Mouse (Mus musculus) left cerebral cortex, postnatal 4 days (tissue): ENCODE data around the gene Dctn1. TPM values are rescaled to one million over a fixed set of nuclear protein-coding genes. Genes with fewer than 3 reads are reported as not detected.
A peak's percentile ranks its signal among the peaks of the same experiment; 100 is the strongest.

Source experiments
- DNase-seq: peaks from one replicate; pipeline ENCODE4 v3.0.0-alpha.2; 2022
- intact Hi-C: fragments of 180-260 bp; cut with DNase I; formaldehyde crosslinking; loops from one replicate; pipeline ENCODE4 v1.15.1; 2025
- total RNA-seq, 2 experiments: library from RNA; stranded (reverse); gene quantifications; 2 replicates each; pipeline ENCODE4 v1.2.3; 2021

Dctn1 gene
- total RNA-seq, 2 experiments from 2014 or later = 319 to 327 TPM

GRCm38 (mm10) chr6:83162701-83163100 is 3.0 kb upstream of the Dctn1 start:
- DNase-seq = peak; percentile 61
- intact Hi-C loops = no loop called here

- no peak for DNase-seq
- intact Hi-C loops = no loop called here
These were observed 604 bp upstream of the Dctn1 start for GRCm38 (mm10) chr6:83165026-83165606.

GRCm38 (mm10) chr6:83166243-83166630 is 517 bp downstream of the Dctn1 start:
- no peak for DNase-seq
- intact Hi-C loops = no loop called here

- intact Hi-C loops = no loop called here
- no peak for DNase-seq
These were observed 4.2 kb downstream of the Dctn1 start for GRCm38 (mm10) chr6:83169872-83170271.

GRCm38 (mm10) chr6:83171063-83171462 is 5.3 kb downstream of the Dctn1 start:
- no peak for DNase-seq
- intact Hi-C loops = no loop called here

GRCm38 (mm10) chr6:83172240-83172920 is 6.7 kb downstream of the Dctn1 start:
- intact Hi-C loops = no loop called here
- no peak for DNase-seq

- intact Hi-C loops = no loop called here
These were observed 10.3 kb downstream of the Dctn1 start for GRCm38 (mm10) chr6:83175996-83176395.

GRCm38 (mm10) chr6:83179390-83180117 is 13.8 kb downstream of the Dctn1 start:
- peak; percentile 48 for DNase-seq
- intact Hi-C loops = no loop called here

More at GRCm38 (mm10) chr6:83175996-83176395, 10.3 kb downstream of the Dctn1 start:
- peak; percentile 50 for DNase-seq

GRCm38 (mm10) chr6:83180605-83181004 is 14.9 kb downstream of the Dctn1 start:
- intact Hi-C loops = no loop called here
- DNase-seq = no peak

- no peak for DNase-seq
- intact Hi-C loops = no loop called here
These were observed 19.2 kb downstream of the Dctn1 start for GRCm38 (mm10) chr6:83184858-83185435.

GRCm38 (mm10) chr6:83185895-83186861 is 20.5 kb downstream of the Dctn1 start:
- DNase-seq = peak; percentile 89
- intact Hi-C loops = no loop called here

- DNase-seq = no peak
- intact Hi-C loops = no loop called here
These were observed 21.2 kb downstream of the Dctn1 start for GRCm38 (mm10) chr6:83186946-83187345.

- intact Hi-C loops = no loop called here
- DNase-seq = no peak
These were observed 27.9 kb downstream of the Dctn1 start for GRCm38 (mm10) chr6:83193571-83193970.

GRCm38 (mm10) chr6:83197345-83198004 is 31.8 kb downstream of the Dctn1 start:
- DNase-seq = peak; percentile 82

GRCm38 (mm10) chr6:83203320-83203719 is 37.6 kb downstream of the Dctn1 start:
- DNase-seq = no peak
- intact Hi-C loops = no loop called here

More at GRCm38 (mm10) chr6:83197345-83198004, 31.8 kb downstream of the Dctn1 start:
- intact Hi-C loops = no loop called here

- no peak for DNase-seq
- intact Hi-C loops = no loop called here
These were observed 40.1 kb downstream of the Dctn1 start for GRCm38 (mm10) chr6:83205851-83206250.

GRCm38 (mm10) chr6:83206321-83206720 is 40.6 kb downstream of the Dctn1 start:
- DNase-seq = no peak
- intact Hi-C loops = no loop called here

- no peak for DNase-seq
These were observed 41.8 kb downstream of the Dctn1 start for GRCm38 (mm10) chr6:83207361-83208049.

GRCm38 (mm10) chr6:83208050-83208400 is 42.3 kb downstream of the Dctn1 start:
- intact Hi-C loops = no loop called here

More at GRCm38 (mm10) chr6:83207361-83208049, 41.8 kb downstream of the Dctn1 start:
- intact Hi-C loops = no loop called here

More at GRCm38 (mm10) chr6:83208050-83208400, 42.3 kb downstream of the Dctn1 start:
- no peak for DNase-seq
